Comparison of ENCODE assay signal across 8 mouse cellular contexts in the genomic region with DNA sequence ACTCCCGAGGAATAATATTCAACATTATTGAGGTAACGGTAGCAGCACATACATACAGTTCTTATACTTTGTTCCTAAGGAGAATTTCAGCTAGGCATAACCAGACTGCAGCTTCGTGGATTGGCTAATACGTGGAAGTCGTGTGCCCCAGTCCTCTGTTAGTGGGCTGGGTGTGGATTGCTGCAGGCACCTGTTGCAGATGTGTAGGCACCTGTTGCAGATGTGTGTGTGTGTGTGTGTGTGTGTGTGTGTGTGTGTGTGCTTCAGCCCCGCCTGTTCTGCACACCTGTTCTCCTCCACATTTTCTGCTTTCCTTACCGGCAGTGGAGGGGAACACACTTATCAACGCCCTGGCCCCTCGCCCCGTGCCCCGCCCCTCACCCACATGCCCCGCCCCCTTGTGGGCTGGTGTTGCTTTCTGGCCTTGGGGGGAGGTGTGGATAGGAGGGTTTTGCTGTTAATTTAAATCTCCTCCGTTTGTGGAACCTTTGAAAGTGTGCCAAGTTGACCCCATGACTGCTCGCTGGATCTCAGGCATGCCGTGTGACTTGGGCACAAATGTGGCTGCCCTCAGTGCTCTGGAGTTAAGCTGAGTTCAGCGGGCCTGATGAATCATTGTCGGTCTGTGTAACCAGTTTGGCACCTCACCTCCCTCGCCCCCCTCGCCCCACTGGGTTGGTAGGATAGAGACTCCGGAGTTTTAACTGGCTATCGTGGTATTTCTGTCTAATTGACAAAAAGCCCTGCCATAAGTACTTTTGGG. TPM values are rescaled to one million over a fixed set of nuclear protein-coding genes. Genes with fewer than 3 reads are reported as not detected.
DNase-seq lines count a peak whose midpoint lies in the region; ATAC-seq and TF ChIP-seq lines count a peak whose summit lies in the region.

No protein-coding gene starts in this region.

- no peak for TF ChIP-seq POLR2A in kidney, adult 2 months (IDR thresholded peaks at IDR 0.05; ENCODE audit: low read depth, low read length)

- no peak overlapping the region for H3K4me3 ChIP-seq in kidney, adult 2 months (ENCODE audit: insufficient read depth, low read depth, low read length)

- H3K36me3 ChIP-seq in kidney, adult 2 months (ENCODE audit: control insufficient read depth, insufficient read depth, low read length), result no peaks in the 10 kb centered on the region

- H3K27ac ChIP-seq in kidney, adult 2 months (ENCODE audit: insufficient read depth, low read depth, low read length), result no peak overlapping the region

- H3K4me1 ChIP-seq in kidney, adult 2 months (ENCODE audit: control insufficient read depth, insufficient read depth, low read length), result peaks cover 16% of the 10 kb centered on the region

- ATAC-seq in CD4-positive, CD25-positive, alpha-beta regulatory T cell, adult 4 months, result no peak

- WGBS in kidney, adult 2 months, result 19% methylated on average over 21 of the region's 21 CpGs

- peaks cover under 1% of the 10 kb centered on the region; the same call in 1 of the 2 replicates for H3K27me3 ChIP-seq in kidney, adult 2 months (replicated peaks; ENCODE audit: control insufficient read depth, insufficient read depth, low read length)

- DNase-seq in CD4-positive, CD25-positive, alpha-beta regulatory T cell, adult 2 months (ENCODE audit: low read depth, low spot score), result peak; percentile 7
- peak; percentile 46 to 61 for DNase-seq in urinary bladder, adult 18-20 months (ENCODE audit: low spot score in 2 of 2)
- DNase-seq in urinary bladder, postnatal 10 days (ENCODE audit: low spot score), result no peak
- peak; percentile 77 for DNase-seq in kidney, adult 2 months
- DNase-seq in lung, postnatal 10 days, result peak; percentile 62
- DNase-seq in cerebellum, adult 8-10 months, result no peak
- DNase-seq in frontal cortex, postnatal 10 days (ENCODE audit: low spot score in 2 of 2), result no peak

- TF ChIP-seq CTCF in kidney, adult 2 months (conservative IDR thresholded peaks at IDR 0.05; ENCODE audit: insufficient read depth, insufficient read length, low read depth, low read length), result no peak

RNA-seq across cellular contexts. Expression of gene Lhfpl2, which starts 4.9 kb away (rescaled TPM):
- under 1 TPM in 1 of 2 experiments, not detected in 1; 0.08 TPM for polyA plus RNA-seq in CD4-positive, CD25-positive, alpha-beta regulatory T cell, adult 4 months (2017; shearing (Covaris generic))
- 11.3 and 17.9 TPM in 2 replicates for polyA plus RNA-seq in kidney, adult 2 months (2012; rRNA removed)

Comparison
In these comparisons a context has a peak if more than half of its experiments do, and no peak if none do; other contexts are left out.
1. DNase-seq: peak in CD4-positive, CD25-positive, alpha-beta regulatory T cell, adult 2 months (single experiment), urinary bladder, adult 18-20 months (2 of 2), kidney, adult 2 months (single experiment) and lung, postnatal 10 days (single experiment); none in urinary bladder, postnatal 10 days (single experiment), cerebellum, adult 8-10 months (single experiment) and frontal cortex, postnatal 10 days (0 of 2).
2. RNA of gene Lhfpl2, which starts 4.9 kb away (polyA plus RNA-seq): 11.3 to 17.9 TPM in kidney, adult 2 months; 0.08 TPM in CD4-positive, CD25-positive, alpha-beta regulatory T cell, adult 4 months; every median in the first group is over 10 times any median in the second.